Mouse (Mus musculus) adrenal gland, postnatal 25 days (tissue): ENCODE measurements at regions not wholly inside any gene's neighbourhood (a gene's known extent, or its start where the extent isn't known, plus 50 kb on each side); places are given as distances from the start of the nearest gene placed in this dataset.

Experiments used
- DNase-seq: peaks from one replicate; pipeline ENCODE4 v3.0.0; 2021; ENCODE audit warnings: mixed read lengths

DNA sequence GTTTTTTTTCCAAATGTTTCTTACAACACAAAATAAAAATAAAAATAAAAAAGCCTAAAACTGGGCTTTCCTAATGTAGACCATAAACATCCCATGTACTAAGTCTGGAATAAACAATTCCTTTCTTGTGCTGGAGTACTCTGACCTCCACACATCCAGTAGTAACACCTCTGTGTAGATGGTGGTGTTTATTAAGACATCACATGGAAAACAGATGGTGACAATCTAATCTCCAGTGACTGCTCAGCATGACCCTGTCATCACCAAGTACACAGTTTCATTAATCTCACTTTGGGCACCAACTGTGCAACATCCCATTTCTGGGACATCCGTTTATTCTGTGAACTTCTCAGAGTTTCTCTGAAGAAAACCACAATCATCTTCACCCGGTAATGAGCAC lies 118.7 kb upstream of the Bank1 start:
- DNase-seq, result no peak

- peak; percentile 8 for DNase-seq
Observed at GRCm38 (mm10) chr3:136442099-136442498, 116.2 kb upstream of the Bank1 start.

GRCm38 (mm10) chr3:136439907-136440645 lies 114.2 kb upstream of the Bank1 start:
- no peak for DNase-seq

DNA sequence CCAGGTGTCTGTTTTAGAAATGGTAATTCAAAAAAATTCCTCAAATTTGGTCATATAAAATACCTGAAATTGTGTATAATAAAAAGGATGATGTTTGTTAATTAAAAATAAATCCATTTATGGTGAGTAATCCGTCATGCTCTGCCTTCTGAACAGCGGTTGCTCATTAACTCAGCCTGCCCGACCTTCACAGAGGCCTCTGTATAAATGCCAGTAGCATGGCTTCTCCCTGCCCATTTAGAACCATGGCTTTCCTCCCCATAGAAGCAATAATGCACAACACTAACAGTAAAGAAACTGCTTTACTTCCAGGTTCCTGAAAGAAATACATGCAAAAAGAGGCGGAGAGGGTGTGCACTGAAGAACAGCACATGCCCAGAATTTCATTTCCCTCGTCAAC lies 113.5 kb upstream of the Bank1 start:
- DNase-seq, result no peak

- no peak for DNase-seq
Observed at GRCm38 (mm10) chr3:136434407-136434806, 108.5 kb upstream of the Bank1 start.

GRCm38 (mm10) chr3:136432072-136432471 lies 106.2 kb upstream of the Bank1 start:
- DNase-seq, result no peak

GRCm38 (mm10) chr3:136427427-136427826 lies 101.6 kb upstream of the Bank1 start:
- no peak for DNase-seq

- no peak for DNase-seq
Observed at GRCm38 (mm10) chr3:136426539-136427194, 100.8 kb upstream of the Bank1 start.

- DNase-seq, result no peak
Observed at GRCm38 (mm10) chr3:136421969-136422614, 96.2 kb upstream of the Bank1 start.

DNA sequence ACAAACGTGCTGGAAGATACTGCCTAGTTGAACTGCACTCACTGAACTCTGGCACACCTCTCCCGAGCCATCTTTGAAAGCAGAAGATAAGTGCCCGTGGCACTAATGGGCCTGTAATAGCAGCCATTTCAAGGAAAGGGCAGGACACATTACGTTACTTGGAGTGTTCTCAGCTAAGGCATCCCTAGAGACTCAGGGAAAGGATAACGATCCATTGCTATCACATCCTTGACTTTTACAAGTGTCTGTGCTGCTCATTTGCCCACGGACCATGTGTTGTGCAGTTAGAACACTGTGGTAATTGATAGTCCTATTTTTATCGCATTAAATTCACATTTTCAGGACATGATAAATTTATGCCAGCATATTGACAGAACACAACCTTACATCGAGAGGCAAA lies 79.7 kb upstream of the Bank1 start:
- DNase-seq, result no peak

DNA sequence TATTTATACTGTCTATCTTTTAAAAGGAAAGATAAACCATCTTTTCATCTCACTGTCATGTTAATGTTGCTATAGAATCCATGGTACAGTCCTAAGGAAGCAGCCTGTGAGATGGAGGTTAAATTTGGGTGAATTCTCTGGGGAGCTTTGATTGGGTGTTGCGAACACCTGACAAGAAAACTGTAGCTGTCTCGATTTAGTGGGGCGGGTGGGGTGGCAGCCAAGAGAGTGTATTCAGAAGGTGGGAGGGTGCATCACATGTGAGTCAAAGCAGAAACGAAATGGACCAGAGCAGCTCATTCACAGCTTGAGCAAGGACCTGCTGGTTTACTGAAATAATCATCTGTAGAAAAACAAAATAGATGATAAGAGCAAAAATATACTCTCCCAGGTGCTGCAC lies 57.4 kb upstream of the Bank1 start:
- no peak for DNase-seq

DNA sequence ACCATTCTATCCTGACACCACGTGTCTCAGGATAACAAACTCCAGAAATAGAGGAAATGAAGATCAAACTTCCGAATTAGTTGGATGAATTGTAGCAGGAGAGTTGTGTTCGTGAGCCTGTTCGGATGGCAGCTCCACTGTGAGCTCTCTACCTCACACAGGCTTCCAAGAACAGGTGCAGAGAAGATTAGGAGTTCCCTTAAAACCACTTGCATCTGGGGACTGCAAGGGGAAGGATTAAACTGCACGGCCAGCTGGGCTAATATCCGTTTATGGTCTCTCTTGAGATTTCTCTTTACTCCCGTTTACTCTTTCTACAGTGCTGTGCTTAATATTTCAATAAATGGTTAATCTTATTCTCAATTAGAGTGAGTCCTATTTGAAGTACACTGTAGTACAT lies 54.8 kb upstream of the Bank1 start:
- DNase-seq, result no peak

DNA sequence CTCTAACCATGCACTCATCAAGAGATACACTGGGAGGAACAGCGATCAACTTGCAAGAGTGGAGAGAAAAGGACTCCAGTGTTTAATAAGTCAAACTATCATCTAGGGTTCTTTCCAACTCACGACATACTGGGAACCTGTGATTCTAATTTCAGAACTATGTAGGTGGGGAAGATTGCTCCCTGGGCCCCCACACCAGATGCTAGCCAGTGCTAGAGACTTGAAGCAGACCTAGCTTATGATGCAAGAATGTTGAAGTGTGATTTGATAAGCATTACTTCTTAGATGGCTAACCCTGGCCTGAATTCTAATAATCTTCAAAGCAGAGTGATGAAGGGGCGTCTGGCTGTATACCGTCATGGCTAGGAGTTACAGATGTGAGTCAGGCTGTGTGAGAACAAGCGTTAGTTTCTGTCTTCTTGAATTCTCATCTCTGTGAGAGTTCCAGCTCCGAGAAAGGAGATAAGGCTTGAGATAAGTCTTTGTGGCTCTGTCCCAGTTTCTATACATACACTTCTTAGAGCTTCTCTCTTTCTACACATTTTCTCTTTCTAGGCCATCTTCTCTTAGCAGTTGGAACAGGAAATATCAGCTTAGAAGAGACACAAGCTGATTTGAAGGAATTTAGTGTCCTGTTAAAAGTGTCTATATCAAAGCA lies 54.0 kb upstream of the Bank1 start:
- DNase-seq, result no peak

DNA sequence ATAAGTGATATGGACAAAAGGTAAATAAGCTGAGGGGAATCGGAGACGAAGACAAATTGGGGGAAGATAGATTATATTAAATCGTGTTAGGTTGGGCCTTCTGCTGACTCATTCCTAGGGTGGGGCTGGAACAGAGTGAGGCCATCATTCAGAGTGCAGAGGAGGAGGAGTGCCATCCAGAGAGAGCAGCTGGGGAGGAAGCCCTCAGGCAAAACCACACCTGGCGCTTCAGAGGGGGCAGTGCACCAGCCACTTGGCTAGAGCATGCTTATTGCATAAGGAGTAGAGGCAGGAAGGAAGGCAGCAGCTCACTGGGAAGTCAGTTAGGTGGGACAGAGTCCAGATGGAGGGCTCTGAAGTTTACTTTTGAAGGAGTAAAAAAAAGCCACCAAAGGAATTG lies 51.0 kb upstream of the Bank1 start:
- no peak for DNase-seq
